Mouse (Mus musculus): ENCODE results near the gene Cops3.

GRCm38 (mm10) chr11:59769738-59770137, 69.9 kb downstream of the Cops3 start:
- TF ChIP-seq POLR2A (IDR thresholded peaks at IDR 0.05; ENCODE audit: extremely low read depth, insufficient read depth, low read length): no peak
- no peak for TF ChIP-seq CTCF (IDR thresholded peaks at IDR 0.05; ENCODE audit: extremely low read depth, insufficient read depth, low read length)
